Mouse (Mus musculus): Measurements from ENCODE around the gene Cacna1h. TPM values are rescaled to one million over a fixed set of nuclear protein-coding genes. Genes with fewer than 3 reads are reported as not detected.

Gene Cacna1h
- polyA plus RNA-seq, 1 experiment, result 78.4 TPM

GRCm38 (mm10) chr17:25416219-25416618, 17.4 kb downstream of the Cacna1h start:
- Histone ChIP-seq H3K27me3 (ENCODE audit: control insufficient read depth, insufficient read depth, low read length) (no peaks in the 10 kb centered on the region), H3K4me3 (ENCODE audit: control insufficient read depth, low read depth, low read length) (no peak overlapping the region), H3K36me3 (ENCODE audit: control insufficient read depth, insufficient read depth, low read length) (no peaks in the 10 kb centered on the region), H3K4me1 (ENCODE audit: control insufficient read depth, insufficient read depth, low read length) (peaks cover 9% of the 10 kb centered on the region), H3K27ac (ENCODE audit: control insufficient read depth, insufficient read depth, low read depth, low read length) (no peak overlapping the region)
- TF ChIP-seq CTCF (IDR thresholded peaks at IDR 0.05; ENCODE audit: control insufficient read depth, insufficient read depth, insufficient replicate concordance, low read depth, low read length) (no peak), POLR2A (IDR thresholded peaks at IDR 0.05; ENCODE audit: control insufficient read depth, low read depth, low read length) (no peak)

GRCm38 (mm10) chr17:25415421-25415913, 18.1 kb downstream of the Cacna1h start:
- Histone ChIP-seq H3K4me3 (ENCODE audit: control insufficient read depth, low read depth, low read length) (no peak overlapping the region), H3K27me3 (ENCODE audit: control insufficient read depth, insufficient read depth, low read length) (no peaks in the 10 kb centered on the region), H3K4me1 (ENCODE audit: control insufficient read depth, insufficient read depth, low read length) (peaks cover 9% of the 10 kb centered on the region), H3K36me3 (ENCODE audit: control insufficient read depth, insufficient read depth, low read length) (no peaks in the 10 kb centered on the region), H3K27ac (ENCODE audit: control insufficient read depth, insufficient read depth, low read depth, low read length) (no peak overlapping the region)
- TF ChIP-seq POLR2A (IDR thresholded peaks at IDR 0.05; ENCODE audit: control insufficient read depth, low read depth, low read length), result no peak
- no peak for TF ChIP-seq CTCF (IDR thresholded peaks at IDR 0.05; ENCODE audit: control insufficient read depth, insufficient read depth, insufficient replicate concordance, low read depth, low read length)

GRCm38 (mm10) chr17:25414917-25415316, 18.7 kb downstream of the Cacna1h start:
- Histone ChIP-seq H3K4me1 (ENCODE audit: control insufficient read depth, insufficient read depth, low read length) (peaks cover 9% of the 10 kb centered on the region), H3K4me3 (ENCODE audit: control insufficient read depth, low read depth, low read length) (no peak overlapping the region), H3K27me3 (ENCODE audit: control insufficient read depth, insufficient read depth, low read length) (no peaks in the 10 kb centered on the region), H3K36me3 (ENCODE audit: control insufficient read depth, insufficient read depth, low read length) (no peaks in the 10 kb centered on the region), H3K27ac (ENCODE audit: control insufficient read depth, insufficient read depth, low read depth, low read length) (no peak overlapping the region)
- TF ChIP-seq CTCF (IDR thresholded peaks at IDR 0.05; ENCODE audit: control insufficient read depth, insufficient read depth, insufficient replicate concordance, low read depth, low read length) (no peak), POLR2A (IDR thresholded peaks at IDR 0.05; ENCODE audit: control insufficient read depth, low read depth, low read length) (no peak)

- no peaks in the 10 kb centered on the region for H3K27me3 ChIP-seq (ENCODE audit: control insufficient read depth, insufficient read depth, low read length)
- H3K4me1 ChIP-seq (ENCODE audit: control insufficient read depth, insufficient read depth, low read length), result peaks cover 9% of the 10 kb centered on the region
- H3K36me3 ChIP-seq (ENCODE audit: control insufficient read depth, insufficient read depth, low read length), result no peaks in the 10 kb centered on the region
- H3K4me3 ChIP-seq (ENCODE audit: control insufficient read depth, low read depth, low read length), result no peak overlapping the region
- H3K27ac ChIP-seq (ENCODE audit: control insufficient read depth, insufficient read depth, low read depth, low read length), result no peak overlapping the region
- TF ChIP-seq CTCF (IDR thresholded peaks at IDR 0.05; ENCODE audit: control insufficient read depth, insufficient read depth, insufficient replicate concordance, low read depth, low read length) (no peak), POLR2A (IDR thresholded peaks at IDR 0.05; ENCODE audit: control insufficient read depth, low read depth, low read length) (no peak)
These were observed 19.4 kb downstream of the Cacna1h start for GRCm38 (mm10) chr17:25414209-25414608.

GRCm38 (mm10) chr17:25411251-25411650, 22.3 kb downstream of the Cacna1h start:
- Histone ChIP-seq H3K4me1 (ENCODE audit: control insufficient read depth, insufficient read depth, low read length) (peaks cover 8% of the 10 kb centered on the region), H3K27ac (ENCODE audit: control insufficient read depth, insufficient read depth, low read depth, low read length) (no peak overlapping the region)

GRCm38 (mm10) chr17:25410786-25411185, 22.8 kb downstream of the Cacna1h start:
- H3K27me3 ChIP-seq (ENCODE audit: control insufficient read depth, insufficient read depth, low read length), result no peaks in the 10 kb centered on the region
- no peak overlapping the region; the same call in 1 of the 2 replicates for H3K27ac ChIP-seq (ENCODE audit: control insufficient read depth, insufficient read depth, low read depth, low read length)
- H3K36me3 ChIP-seq (ENCODE audit: control insufficient read depth, insufficient read depth, low read length), result no peaks in the 10 kb centered on the region
- TF ChIP-seq CTCF (IDR thresholded peaks at IDR 0.05; ENCODE audit: control insufficient read depth, insufficient read depth, insufficient replicate concordance, low read depth, low read length) (no peak), POLR2A (IDR thresholded peaks at IDR 0.05; ENCODE audit: control insufficient read depth, low read depth, low read length) (no peak)
- peaks cover 6% of the 10 kb centered on the region for H3K4me1 ChIP-seq (ENCODE audit: control insufficient read depth, insufficient read depth, low read length)
- no peak overlapping the region for H3K4me3 ChIP-seq (ENCODE audit: control insufficient read depth, low read depth, low read length)

More at GRCm38 (mm10) chr17:25411251-25411650, 22.3 kb downstream of the Cacna1h start:
- no peaks in the 10 kb centered on the region for H3K27me3 ChIP-seq (ENCODE audit: control insufficient read depth, insufficient read depth, low read length)
- H3K4me3 ChIP-seq (ENCODE audit: control insufficient read depth, low read depth, low read length), result no peak overlapping the region
- H3K36me3 ChIP-seq (ENCODE audit: control insufficient read depth, insufficient read depth, low read length), result no peaks in the 10 kb centered on the region
- TF ChIP-seq CTCF (IDR thresholded peaks at IDR 0.05; ENCODE audit: control insufficient read depth, insufficient read depth, insufficient replicate concordance, low read depth, low read length), result no peak
- TF ChIP-seq POLR2A (IDR thresholded peaks at IDR 0.05; ENCODE audit: control insufficient read depth, low read depth, low read length), result no peak

DNA sequence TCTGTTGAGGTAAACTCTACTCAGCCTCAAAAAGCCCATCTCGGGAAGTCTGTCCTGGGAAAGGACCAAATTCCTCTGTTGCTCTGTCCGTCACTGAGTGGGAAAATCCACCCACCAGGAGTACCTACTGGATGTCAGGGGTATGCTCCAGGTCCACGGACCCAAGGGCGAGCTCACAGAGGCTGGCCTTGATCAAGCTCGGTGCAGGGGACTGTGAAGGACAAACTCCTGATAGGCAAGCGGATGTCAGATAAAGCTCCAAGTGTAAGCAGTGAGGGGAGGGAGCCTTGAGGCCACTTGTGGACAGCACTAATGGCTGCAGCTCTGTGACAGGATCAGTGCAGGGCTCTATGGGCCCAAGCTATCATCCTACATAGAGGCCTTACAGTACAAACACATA, 23.4 kb downstream of the Cacna1h start:
- TF ChIP-seq CTCF (IDR thresholded peaks at IDR 0.05; ENCODE audit: control insufficient read depth, insufficient read depth, insufficient replicate concordance, low read depth, low read length) (no peak), POLR2A (IDR thresholded peaks at IDR 0.05; ENCODE audit: control insufficient read depth, low read depth, low read length) (no peak)
- no peak overlapping the region; the same call in 1 of the 2 replicates for H3K27ac ChIP-seq (ENCODE audit: control insufficient read depth, insufficient read depth, low read depth, low read length)
- no peaks in the 10 kb centered on the region for H3K36me3 ChIP-seq (ENCODE audit: control insufficient read depth, insufficient read depth, low read length)
- no peaks in the 10 kb centered on the region for H3K27me3 ChIP-seq (ENCODE audit: control insufficient read depth, insufficient read depth, low read length)
- H3K4me1 ChIP-seq (ENCODE audit: control insufficient read depth, insufficient read depth, low read length), result peaks cover 6% of the 10 kb centered on the region
- H3K4me3 ChIP-seq (ENCODE audit: control insufficient read depth, low read depth, low read length), result no peak overlapping the region
